Mouse (Mus musculus) megakaryocyte, embryonic 14.5 days (primary cell): ENCODE results near the gene Meltf.

Source experiments
- FLI1 ChIP-seq: IDR thresholded peaks from 2 replicates; pipeline ENCODE4 v1.6.1; 2012; ENCODE audit warnings: low read length, inconsistent platforms, mixed read lengths
- GATA1 ChIP-seq: IDR thresholded peaks from 3 replicates; pipeline ENCODE4 v1.6.1; 2012; ENCODE audit warnings: mixed read lengths, low read length, inconsistent platforms, borderline replicate concordance

DNA sequence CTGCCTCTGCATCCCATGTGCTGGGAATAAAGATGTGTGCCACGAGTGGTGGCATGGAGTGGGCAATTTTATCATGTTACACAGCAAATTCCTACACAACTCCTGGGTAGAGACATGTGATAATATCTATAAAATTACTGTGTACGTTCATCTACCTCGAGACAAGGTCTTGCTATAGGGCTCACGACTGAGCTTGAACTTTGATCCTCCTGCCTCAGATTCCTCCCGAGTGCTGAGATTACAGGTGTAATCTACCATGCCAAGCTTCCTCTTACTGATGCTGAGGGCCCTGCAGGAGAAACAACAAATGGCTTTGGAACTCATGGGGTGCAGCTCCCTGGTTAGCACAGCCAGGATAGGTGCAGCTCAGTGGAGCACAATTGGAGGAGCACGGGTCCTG is 45.8 kb downstream of the Meltf start:
- no peak for TF ChIP-seq GATA1
- no peak for TF ChIP-seq FLI1
